Mouse (Mus musculus) hindbrain, embryonic 13.5 days (tissue): ENCODE measurements around the gene C1ql4. TPM values are rescaled to one million over a fixed set of nuclear protein-coding genes. Genes with fewer than 3 reads are reported as not detected.

Experiments
- ATAC-seq: fragments of 200-750 bp; cut with Nextera tagmentation; 2 replicates; pipeline ENCODE4 v1.8.0; 2017; ENCODE audit warnings: moderate TSS enrichment; ENCODE audit not compliant: low FRiP score
- H3K27ac ChIP-seq: fragments of 300-500 bp; sonication (generic); 2 replicates; pipeline ENCODE4 v1.5.1; 2015; ENCODE audit warnings: inconsistent platforms, mild to moderate bottlenecking, moderate library complexity
- H3K27me3 ChIP-seq: fragments of 300-500 bp; sonication (generic); 2 replicates; pipeline ENCODE4 v1.6.1; 2015; ENCODE audit warnings: mild to moderate bottlenecking, inconsistent platforms
- H3K36me3 ChIP-seq: fragments of 300-500 bp; sonication (generic); 2 replicates; pipeline ENCODE4 v1.6.1; 2015; ENCODE audit warnings: mild to moderate bottlenecking, inconsistent platforms
- H3K4me1 ChIP-seq: fragments of 300-500 bp; sonication (generic); replicated peaks from 2 replicates; pipeline ENCODE4 v1.6.1; 2015; ENCODE audit warnings: inconsistent platforms
- H3K4me2 ChIP-seq: fragments of 300-500 bp; sonication (generic); 2 replicates; pipeline ENCODE4 v1.6.1; 2015; ENCODE audit warnings: inconsistent platforms, mild to moderate bottlenecking, moderate library complexity
- H3K4me3 ChIP-seq: fragments of 300-500 bp; sonication (generic); 2 replicates; pipeline ENCODE4 v1.5.1; 2015; ENCODE audit warnings: mild to moderate bottlenecking, inconsistent platforms
- H3K9ac ChIP-seq: fragments of 300-500 bp; sonication (generic); 2 replicates; pipeline ENCODE4 v1.6.1; 2015; ENCODE audit warnings: mild to moderate bottlenecking, inconsistent platforms
- H3K9me3 ChIP-seq: fragments of 300-500 bp; sonication (generic); 2 replicates; pipeline ENCODE4 v1.6.1; 2016; ENCODE audit warnings: inconsistent platforms
- WGBS: fragments of 180-500 bp; shearing (Covaris S2); methylation state at CpG from one replicate; pipeline ENCODE4 v1.1.7; 2015; 5-methylcytosine and 5-hydroxymethylcytosine counted together
- polyA plus RNA-seq: library from polyadenylated mRNA; unstranded; fragments of >200 nt; fragmentation: Nextera tagmentation; extraction: Ambion mirVana; gene quantifications from 2 replicates; pipeline ENCODE4 v1.2.1, GENCODE M21; 2015

C1ql4 gene
- polyA plus RNA-seq, 1 experiment from 2014 or later: 5.6 TPM

GRCm38 (mm10) chr15:99114312-99115064 lies 26.9 kb upstream of the C1ql4 start:
- H3K4me3 ChIP-seq: no peak overlapping the region
- H3K9me3 ChIP-seq: no peaks in the 10 kb centered on the region
- no peak overlapping the region for H3K4me2 ChIP-seq
- 45% methylated on average over 14 of the region's 14 CpGs for WGBS
- no peaks in the 10 kb centered on the region for H3K36me3 ChIP-seq
- H3K9ac ChIP-seq: no peak overlapping the region
- H3K4me1 ChIP-seq: no peaks in the 10 kb centered on the region
- ATAC-seq: no peak
- no peaks in the 10 kb centered on the region for H3K27me3 ChIP-seq
- H3K27ac ChIP-seq: no peak overlapping the region

GRCm38 (mm10) chr15:99113396-99113975 lies 25.9 kb upstream of the C1ql4 start:
- Histone ChIP-seq H3K9me3 (no peaks in the 10 kb centered on the region), H3K9ac (no peak overlapping the region), H3K36me3 (no peaks in the 10 kb centered on the region), H3K27ac (no peak overlapping the region), H3K4me3 (no peak overlapping the region), H3K4me2 (0 out of 2 replicates have a peak overlapping the region, but pooled peaks have one; percentile 6), H3K27me3 (no peaks in the 10 kb centered on the region), H3K4me1 (no peaks in the 10 kb centered on the region)
- ATAC-seq: no peak
- WGBS: 10% methylated on average over 9 of the region's 9 CpGs

- Histone ChIP-seq H3K4me2 (0 out of 2 replicates have a peak overlapping the region, but pooled peaks have one; percentile 6), H3K36me3 (no peaks in the 10 kb centered on the region), H3K4me1 (no peaks in the 10 kb centered on the region), H3K27ac (no peak overlapping the region), H3K27me3 (no peaks in the 10 kb centered on the region), H3K4me3 (no peak overlapping the region), H3K9me3 (no peaks in the 10 kb centered on the region), H3K9ac (no peak overlapping the region)
- no peak for ATAC-seq
- 53% methylated on average over 11 of the region's 11 CpGs for WGBS
These were observed 25.3 kb upstream of the C1ql4 start for GRCm38 (mm10) chr15:99112843-99113395.

GRCm38 (mm10) chr15:99111809-99112208 lies 24.2 kb upstream of the C1ql4 start:
- Histone ChIP-seq H3K9me3 (no peaks in the 10 kb centered on the region), H3K4me3 (no peak overlapping the region), H3K27me3 (no peaks in the 10 kb centered on the region), H3K4me2 (no peak overlapping the region), H3K9ac (no peak overlapping the region), H3K36me3 (no peaks in the 10 kb centered on the region), H3K27ac (no peak overlapping the region), H3K4me1 (no peaks in the 10 kb centered on the region)
- no peak for ATAC-seq
- 72% methylated on average over 4 of the region's 4 CpGs for WGBS

GRCm38 (mm10) chr15:99111139-99111538 lies 23.5 kb upstream of the C1ql4 start:
- no peaks in the 10 kb centered on the region for H3K4me1 ChIP-seq
- no peaks in the 10 kb centered on the region for H3K27me3 ChIP-seq
- no peak for ATAC-seq
- WGBS: 86% methylated on average over 3 of the region's 3 CpGs
- H3K9me3 ChIP-seq: no peaks in the 10 kb centered on the region
- no peak overlapping the region for H3K4me3 ChIP-seq
- no peak overlapping the region for H3K9ac ChIP-seq
- H3K4me2 ChIP-seq: no peak overlapping the region
- no peak overlapping the region for H3K27ac ChIP-seq
- no peaks in the 10 kb centered on the region for H3K36me3 ChIP-seq

- Histone ChIP-seq H3K4me1 (no peaks in the 10 kb centered on the region), H3K9ac (no peak overlapping the region), H3K27me3 (no peaks in the 10 kb centered on the region), H3K9me3 (no peaks in the 10 kb centered on the region), H3K4me2 (no peak overlapping the region), H3K36me3 (no peaks in the 10 kb centered on the region), H3K27ac (no peak overlapping the region), H3K4me3 (no peak overlapping the region)
- no peak for ATAC-seq
- WGBS: 85% methylated on average over 3 of the region's 3 CpGs
These were observed 20.2 kb upstream of the C1ql4 start for GRCm38 (mm10) chr15:99107866-99108265.

GRCm38 (mm10) chr15:99105238-99105637 lies 17.6 kb upstream of the C1ql4 start:
- H3K4me2 ChIP-seq: no peak overlapping the region
- no peak overlapping the region for H3K9ac ChIP-seq
- no peak overlapping the region for H3K4me3 ChIP-seq
- H3K27ac ChIP-seq: no peak overlapping the region
- H3K9me3 ChIP-seq: no peaks in the 10 kb centered on the region
- 63% methylated on average over 7 of the region's 7 CpGs for WGBS
- H3K27me3 ChIP-seq: peaks cover 12% of the 10 kb centered on the region
- no peaks in the 10 kb centered on the region for H3K4me1 ChIP-seq
- no peak for ATAC-seq
- H3K36me3 ChIP-seq: no peaks in the 10 kb centered on the region

- Histone ChIP-seq H3K4me3 (no peak overlapping the region), H3K27ac (no peak overlapping the region), H3K4me2 (no peak overlapping the region), H3K27me3 (peaks cover 64% of the 10 kb centered on the region), H3K36me3 (no peaks in the 10 kb centered on the region), H3K9me3 (no peaks in the 10 kb centered on the region), H3K4me1 (peaks cover 44% of the 10 kb centered on the region), H3K9ac (no peak overlapping the region)
- WGBS: 40% methylated on average over 3 of the region's 3 CpGs
- no peak for ATAC-seq
These were observed 12.4 kb upstream of the C1ql4 start for GRCm38 (mm10) chr15:99099984-99100383.

- Histone ChIP-seq H3K4me3 (peak overlapping the region; percentile 38), H3K4me1 (peaks cover 51% of the 10 kb centered on the region), H3K9me3 (no peaks in the 10 kb centered on the region), H3K4me2 (peak overlapping the region; percentile 72), H3K27ac (no peak overlapping the region), H3K36me3 (no peaks in the 10 kb centered on the region), H3K9ac (peak overlapping the region; percentile 49; the same call in 1 of the 2 replicates), H3K27me3 (peaks cover 70% of the 10 kb centered on the region)
- ATAC-seq: no peak
- WGBS: 2% methylated on average over 15 of the region's 15 CpGs
These were observed 11.5 kb upstream of the C1ql4 start for GRCm38 (mm10) chr15:99099139-99099556.

GRCm38 (mm10) chr15:99098493-99098861 lies 10.9 kb upstream of the C1ql4 start:
- Histone ChIP-seq H3K4me1 (peaks cover 57% of the 10 kb centered on the region), H3K4me3 (peak overlapping the region; percentile 38), H3K4me2 (peak overlapping the region; percentile 72), H3K9ac (peak overlapping the region; percentile 60; the same call in 1 of the 2 replicates), H3K9me3 (no peaks in the 10 kb centered on the region), H3K27me3 (peaks cover 74% of the 10 kb centered on the region), H3K27ac (no peak overlapping the region), H3K36me3 (no peaks in the 10 kb centered on the region)
- ATAC-seq: no peak
- WGBS: 0% methylated on average over 9 of the region's 9 CpGs

- H3K4me1 ChIP-seq: peaks cover 62% of the 10 kb centered on the region
- H3K27me3 ChIP-seq: peaks cover 79% of the 10 kb centered on the region
- H3K27ac ChIP-seq: no peak overlapping the region
- no peaks in the 10 kb centered on the region for H3K36me3 ChIP-seq
- H3K4me3 ChIP-seq: peak overlapping the region; percentile 38
- under 1% methylated on average over 39 of the region's 39 CpGs for WGBS
- H3K9ac ChIP-seq: peak overlapping the region; percentile 60; the same call in 1 of the 2 replicates
- H3K4me2 ChIP-seq: peak overlapping the region; percentile 72
- no peaks in the 10 kb centered on the region for H3K9me3 ChIP-seq
- no peak for ATAC-seq
These were observed 10.3 kb upstream of the C1ql4 start for GRCm38 (mm10) chr15:99097840-99098492.

- Histone ChIP-seq H3K9ac (peak overlapping the region; percentile 60), H3K4me2 (peak overlapping the region; percentile 72), H3K4me1 (peaks cover 67% of the 10 kb centered on the region), H3K4me3 (peak overlapping the region; percentile 38), H3K9me3 (no peaks in the 10 kb centered on the region), H3K36me3 (no peaks in the 10 kb centered on the region), H3K27me3 (peaks cover 89% of the 10 kb centered on the region), H3K27ac (no peak overlapping the region; the same call in 1 of the 2 replicates)
- ATAC-seq: no peak
- WGBS: under 1% methylated on average over 49 of the region's 58 CpGs
These were observed 9.3 kb upstream of the C1ql4 start for GRCm38 (mm10) chr15:99096831-99097500.
